Mouse (Mus musculus) limb, embryonic 10.5 days (tissue): ENCODE data around the gene Ube2z. TPM values are rescaled to one million over a fixed set of nuclear protein-coding genes. Genes with fewer than 3 reads are reported as not detected.
"Not testable (repeated sequence)": the region's sequence is repeated elsewhere in the genome, so short reads cannot be mapped to it uniquely, and the experiment has no call there.

Experiments
- DNase-seq: peaks from one replicate; pipeline ENCODE4 v3.0.0-alpha.2; 2017; ENCODE audit warnings: low spot score
- H3K27ac ChIP-seq: fragments of 300-500 bp; sonication (generic); 2 replicates; pipeline ENCODE4 v1.5.1; 2016; ENCODE audit warnings: mild to moderate bottlenecking
- H3K27me3 ChIP-seq: fragments of 300-500 bp; sonication (generic); 2 replicates; pipeline ENCODE4 v1.6.1; 2016; ENCODE audit warnings: low read depth, mild to moderate bottlenecking; ENCODE audit not compliant: poor library complexity, severe bottlenecking
- H3K36me3 ChIP-seq: fragments of 300-500 bp; sonication (generic); 2 replicates; pipeline ENCODE4 v1.6.1; 2016; ENCODE audit warnings: mild to moderate bottlenecking, moderate library complexity
- H3K4me1 ChIP-seq: fragments of 300-500 bp; sonication (generic); 2 replicates; pipeline ENCODE4 v1.6.1; 2016
- H3K4me3 ChIP-seq: fragments of 300-500 bp; sonication (generic); 2 replicates; pipeline ENCODE4 v1.5.1; 2016; ENCODE audit warnings: mild to moderate bottlenecking, moderate library complexity
- H3K9me3 ChIP-seq: fragments of 300-500 bp; sonication (generic); replicated peaks from 2 replicates; pipeline ENCODE4 v1.6.1; 2016; ENCODE audit warnings: mild to moderate bottlenecking
- WGBS: fragments of 180-500 bp; shearing (Covaris S2); methylation state at CpG from one replicate; pipeline ENCODE4 v1.1.7; 2016; 5-methylcytosine and 5-hydroxymethylcytosine counted together
- polyA plus RNA-seq: library from polyadenylated mRNA; unstranded; fragments of >200 nt; fragmentation: Nextera tagmentation; extraction: Ambion mirVana; gene quantifications from 2 replicates; pipeline ENCODE4 v1.2.1, GENCODE M21; 2016

The Ube2z gene
- polyA plus RNA-seq = 37.5 and 38.3 TPM in 2 replicates

DNA sequence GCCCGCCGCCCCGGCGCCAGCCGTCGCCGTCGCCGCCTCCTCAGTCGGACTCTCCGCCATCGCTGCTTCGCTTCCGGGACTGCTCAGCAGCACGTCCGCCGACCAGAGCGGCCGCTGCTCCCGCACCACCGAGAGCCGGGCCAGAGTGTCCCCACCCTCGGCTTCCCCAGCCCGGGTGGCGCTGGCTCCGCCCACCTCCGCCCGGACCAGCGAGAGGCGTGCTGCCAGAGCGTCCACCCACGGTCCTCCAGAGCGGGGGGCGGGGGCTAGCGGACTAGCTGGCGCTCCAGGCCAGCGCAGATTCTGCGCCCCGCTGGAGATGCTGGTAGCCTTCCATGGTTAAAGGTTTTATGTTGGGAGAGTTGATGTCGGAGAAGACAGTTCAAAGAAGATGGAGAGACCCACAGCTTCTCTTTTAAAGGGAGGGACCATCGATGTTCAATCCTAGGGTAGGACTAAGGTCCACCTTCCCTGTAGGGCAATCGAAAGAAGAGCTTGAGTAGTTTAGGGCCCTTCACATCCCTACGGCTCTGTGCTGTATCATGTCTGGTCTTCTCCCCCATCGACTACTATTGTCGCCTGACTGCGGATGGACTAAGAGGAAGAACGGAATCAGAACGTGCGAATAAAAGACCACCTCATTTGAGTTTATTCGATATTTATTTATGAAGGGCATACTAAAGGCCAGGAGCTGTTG, at the start of gene Ube2z:
Gene Ube2z (minus strand): TSS at position 174 of the 697 bp plus-strand sequence.
- peak; percentile 97 for DNase-seq
- peak within 1 kb of the TSS; percentile 96 for H3K4me3 ChIP-seq
- peaks cover 40% of the 10 kb centered on the region for H3K36me3 ChIP-seq
- no peaks in the 10 kb centered on the region for H3K27me3 ChIP-seq
- peaks cover 33% of the 10 kb centered on the region for H3K4me1 ChIP-seq
- 4% methylated on average over 50 of the region's 50 CpGs for WGBS
- H3K9me3 ChIP-seq = no peaks in the 10 kb centered on the region
- H3K27ac ChIP-seq = peak within 1 kb of the TSS; percentile 96

DNA sequence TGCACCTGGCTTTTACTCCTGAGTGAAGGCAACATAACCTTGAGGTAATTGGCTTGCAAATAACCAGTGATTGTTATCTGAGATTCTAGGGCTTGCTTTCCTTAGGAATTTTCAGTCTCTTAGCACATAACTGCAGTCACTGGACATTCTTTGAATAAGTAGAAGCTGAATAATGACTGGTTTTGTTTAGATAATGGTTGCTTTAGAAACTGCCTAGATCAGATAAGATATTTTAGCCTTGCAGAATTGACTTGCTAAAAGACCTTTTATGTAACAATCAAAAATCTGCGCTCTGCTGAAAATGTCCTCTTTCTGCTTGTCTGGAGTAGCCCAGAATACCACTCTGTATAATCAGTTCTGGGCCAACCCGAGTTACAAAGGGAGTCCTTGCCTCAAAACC, 48.9 kb upstream of the Ube2z start:
- Histone ChIP-seq H3K4me3 (no peak overlapping the region), H3K36me3 (no peaks in the 10 kb centered on the region), H3K4me1 (no peaks in the 10 kb centered on the region), H3K9me3 (no peaks in the 10 kb centered on the region), H3K27ac (no peak overlapping the region), H3K27me3 (0 out of 2 replicates have a peak, but pooled peaks cover 3% of the 10 kb centered on the region)
- DNase-seq = no peak
- WGBS = 80% methylated on average over 2 of the region's 2 CpGs

DNA sequence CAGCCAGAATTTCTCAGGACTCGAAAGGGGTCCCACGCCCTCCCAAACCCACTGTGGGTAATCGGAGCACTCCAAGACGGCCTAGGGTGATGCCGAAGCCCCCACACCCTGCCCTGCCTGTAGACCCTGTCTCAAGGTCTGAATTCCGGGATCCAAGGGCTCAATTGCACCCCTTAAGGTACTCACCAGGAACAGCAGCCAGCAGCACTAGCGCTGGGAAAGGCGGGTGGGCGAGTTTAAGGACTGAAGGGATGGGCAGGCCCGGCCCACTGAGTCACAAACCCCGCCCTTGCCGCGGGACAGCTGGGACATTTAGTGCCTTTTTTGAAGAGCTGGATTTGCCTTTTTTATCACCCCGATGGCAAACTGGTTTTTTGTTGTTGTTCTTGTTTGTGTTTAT, 46.6 kb upstream of the Ube2z start, which contains the start of gene Calcoco2:
Gene Calcoco2 (minus strand): TSS at position 214 of the 400 bp plus-strand sequence.
- no peaks in the 10 kb centered on the region for H3K36me3 ChIP-seq
- no peaks in the 10 kb centered on the region for H3K4me1 ChIP-seq
- no peaks in the 10 kb centered on the region for H3K9me3 ChIP-seq
- 0 out of 2 replicates have a peak, but pooled peaks cover 3% of the 10 kb centered on the region for H3K27me3 ChIP-seq
- DNase-seq = no peak
- 38% methylated on average over 14 of the region's 14 CpGs for WGBS
- H3K4me3 ChIP-seq = no peak within 1 kb of the TSS
- no peak within 1 kb of the TSS for H3K27ac ChIP-seq

DNA sequence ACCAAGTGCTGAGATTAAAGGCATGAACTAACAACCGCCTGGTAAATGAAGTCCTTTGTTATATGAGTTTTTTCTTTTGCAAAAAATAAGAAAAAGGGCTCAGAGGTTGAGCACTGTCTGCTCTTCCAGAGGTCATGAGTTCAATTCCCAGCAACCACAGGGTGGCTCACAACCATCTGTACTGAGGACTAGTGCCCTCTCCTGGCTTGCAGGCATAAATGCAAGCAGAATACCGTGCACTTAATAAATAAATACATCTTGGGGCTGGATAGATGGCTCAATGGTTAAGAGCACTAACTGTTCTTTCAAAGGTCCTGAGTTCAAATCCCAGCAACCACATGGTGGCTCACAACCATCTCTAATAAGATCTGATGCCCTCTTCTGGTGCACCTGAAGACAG, 45.8 kb upstream of the Ube2z start:
- H3K4me3 ChIP-seq, H3K27ac ChIP-seq, H3K4me1 ChIP-seq, H3K36me3 ChIP-seq, H3K27me3 ChIP-seq, H3K9me3 ChIP-seq, DNase-seq: not testable (repeated sequence)
- WGBS = 61% methylated on average over 2 of the region's 2 CpGs

DNA sequence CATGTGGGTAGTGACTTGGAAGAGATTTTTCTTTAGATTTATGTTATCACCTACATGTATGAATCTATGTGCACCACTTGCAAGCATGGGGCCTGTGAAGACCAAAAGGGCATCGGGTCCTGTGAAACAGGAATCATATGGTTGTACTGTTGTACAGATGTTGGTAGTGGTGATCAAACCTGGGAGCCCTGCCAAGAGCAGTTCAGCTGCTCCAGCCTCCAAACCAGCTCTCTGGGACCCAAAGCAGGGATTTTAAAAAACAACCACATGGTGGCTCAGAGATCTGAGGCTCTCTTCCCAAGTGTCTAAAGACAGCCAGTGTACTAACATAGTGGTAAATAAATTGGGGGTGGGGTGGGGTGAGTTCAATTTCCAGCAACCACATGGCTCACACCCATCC, 43.2 kb upstream of the Ube2z start:
- WGBS = 88% methylated on average over 1 of the region's 1 CpGs
- no peak for DNase-seq
- Histone ChIP-seq H3K4me1 (no peaks in the 10 kb centered on the region), H3K9me3 (no peaks in the 10 kb centered on the region), H3K4me3 (no peak overlapping the region), H3K27ac (no peak overlapping the region), H3K36me3 (no peaks in the 10 kb centered on the region), H3K27me3 (no peaks in the 10 kb centered on the region)

- Histone ChIP-seq H3K4me1 (no peaks in the 10 kb centered on the region), H3K4me3 (no peak overlapping the region), H3K36me3 (no peaks in the 10 kb centered on the region), H3K27me3 (0 out of 2 replicates have a peak, but pooled peaks cover 14% of the 10 kb centered on the region), H3K27ac (no peak overlapping the region), H3K9me3 (no peaks in the 10 kb centered on the region)
- DNase-seq = peak; percentile 70
- WGBS = 7% methylated on average over 3 of the region's 3 CpGs
These were observed 28.2 kb upstream of the Ube2z start for GRCm38 (mm10) chr11:96093361-96093760.

DNA sequence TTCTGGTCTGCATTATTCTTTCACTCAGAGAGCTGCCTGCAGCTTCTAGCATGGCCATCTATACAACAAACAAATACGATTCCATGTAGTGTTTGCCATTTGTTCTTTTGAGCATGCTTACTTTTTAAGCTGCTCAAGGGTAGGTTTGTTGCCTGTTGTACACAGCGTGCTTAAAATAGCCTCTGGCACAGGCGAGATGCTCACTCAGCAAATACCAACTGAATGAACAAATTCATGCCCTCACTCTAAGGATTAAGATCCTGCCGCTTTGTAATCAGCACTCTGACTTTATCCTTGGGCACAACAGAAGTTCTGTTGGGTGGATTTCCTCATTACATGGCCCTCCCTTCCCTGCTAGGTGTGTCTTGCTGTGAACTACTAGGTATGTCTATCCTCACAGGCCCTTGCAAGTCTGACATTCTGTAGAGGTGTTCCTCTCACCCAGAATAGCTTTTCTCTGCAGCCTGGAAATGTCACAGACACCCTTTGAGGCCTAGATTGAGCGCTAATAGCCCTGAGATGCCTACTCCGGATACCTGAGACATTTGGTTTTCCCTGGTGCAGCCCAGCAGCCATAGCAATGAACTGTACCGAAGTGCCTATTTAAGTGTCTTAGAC, 27.6 kb upstream of the Ube2z start:
- no peaks in the 10 kb centered on the region for H3K9me3 ChIP-seq
- no peaks in the 10 kb centered on the region for H3K4me1 ChIP-seq
- 0 out of 2 replicates have a peak, but pooled peaks cover 14% of the 10 kb centered on the region for H3K27me3 ChIP-seq
- no peak for DNase-seq
- no peak overlapping the region for H3K27ac ChIP-seq
- H3K4me3 ChIP-seq = no peak overlapping the region
- WGBS = 50% methylated on average over 7 of the region's 7 CpGs
- H3K36me3 ChIP-seq = no peaks in the 10 kb centered on the region

- DNase-seq = no peak
- Histone ChIP-seq H3K27ac (no peak overlapping the region), H3K36me3 (no peaks in the 10 kb centered on the region), H3K9me3 (no peaks in the 10 kb centered on the region), H3K4me1 (no peaks in the 10 kb centered on the region), H3K4me3 (no peak overlapping the region), H3K27me3 (0 out of 2 replicates have a peak, but pooled peaks cover 4% of the 10 kb centered on the region)
- WGBS = 61% methylated on average over 2 of the region's 2 CpGs
These were observed 25.9 kb upstream of the Ube2z start for GRCm38 (mm10) chr11:96091073-96091472.

- no peak for DNase-seq
- Histone ChIP-seq H3K4me3 (no peak overlapping the region), H3K36me3 (no peaks in the 10 kb centered on the region), H3K27me3 (0 out of 2 replicates have a peak, but pooled peaks cover 4% of the 10 kb centered on the region), H3K9me3 (no peaks in the 10 kb centered on the region), H3K27ac (no peak overlapping the region), H3K4me1 (no peaks in the 10 kb centered on the region)
- WGBS = 92% methylated on average over 6 of the region's 6 CpGs
These were observed 22.8 kb upstream of the Ube2z start for GRCm38 (mm10) chr11:96087981-96088380.

GRCm38 (mm10) chr11:96082682-96083081, 17.5 kb upstream of the Ube2z start:
- DNase-seq = no peak
- WGBS = 81% methylated on average over 3 of the region's 3 CpGs
- H3K9me3 ChIP-seq = no peaks in the 10 kb centered on the region

DNA sequence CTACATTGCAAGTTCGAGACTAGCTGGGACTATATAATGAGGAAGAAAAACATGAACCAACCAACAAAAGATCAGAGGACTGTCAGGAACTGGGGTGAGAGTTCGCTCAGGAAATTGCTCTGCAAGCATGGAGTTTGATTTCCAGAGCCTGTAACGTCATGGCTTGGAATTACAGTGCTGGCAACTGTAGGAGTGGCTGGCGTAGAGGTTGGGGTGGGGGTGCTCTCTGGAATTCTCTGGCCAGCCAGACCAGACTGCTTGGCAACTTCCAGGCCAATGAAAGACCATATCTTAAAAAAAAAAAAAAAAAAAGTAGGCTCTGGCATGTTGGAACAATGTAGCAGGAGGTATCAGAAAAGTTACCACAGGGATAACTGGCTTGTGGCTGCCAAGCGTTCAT, 15.5 kb upstream of the Ube2z start:
- H3K27ac ChIP-seq = no peak overlapping the region
- no peaks in the 10 kb centered on the region for H3K36me3 ChIP-seq
- no peaks in the 10 kb centered on the region for H3K27me3 ChIP-seq
- WGBS = 80% methylated on average over 5 of the region's 5 CpGs
- no peak for DNase-seq
- H3K9me3 ChIP-seq = no peaks in the 10 kb centered on the region
- H3K4me1 ChIP-seq = 0 out of 2 replicates have a peak, but pooled peaks cover 5% of the 10 kb centered on the region
- no peak overlapping the region for H3K4me3 ChIP-seq

More at GRCm38 (mm10) chr11:96082682-96083081, 17.5 kb upstream of the Ube2z start:
- no peak overlapping the region for H3K27ac ChIP-seq
- H3K27me3 ChIP-seq = no peaks in the 10 kb centered on the region
- no peaks in the 10 kb centered on the region for H3K36me3 ChIP-seq
- no peak overlapping the region for H3K4me3 ChIP-seq
- no peaks in the 10 kb centered on the region for H3K4me1 ChIP-seq

- peak overlapping the region; percentile 80 for H3K4me3 ChIP-seq
- H3K27ac ChIP-seq = peak overlapping the region; percentile 87
- peaks cover 23% of the 10 kb centered on the region for H3K4me1 ChIP-seq
- no peak for DNase-seq
- 68% methylated on average over 13 of the region's 13 CpGs for WGBS
- peaks cover 17% of the 10 kb centered on the region for H3K36me3 ChIP-seq
- H3K27me3 ChIP-seq = no peaks in the 10 kb centered on the region
- no peaks in the 10 kb centered on the region for H3K9me3 ChIP-seq
These were observed 11.3 kb upstream of the Ube2z start for GRCm38 (mm10) chr11:96076221-96077105.
